Mouse (Mus musculus): ENCODE measurements at regions not wholly inside any gene's neighbourhood (a gene's known extent, or its start where the extent isn't known, plus 50 kb on each side); places are given as distances from the start of the nearest gene placed in this dataset.

DNA sequence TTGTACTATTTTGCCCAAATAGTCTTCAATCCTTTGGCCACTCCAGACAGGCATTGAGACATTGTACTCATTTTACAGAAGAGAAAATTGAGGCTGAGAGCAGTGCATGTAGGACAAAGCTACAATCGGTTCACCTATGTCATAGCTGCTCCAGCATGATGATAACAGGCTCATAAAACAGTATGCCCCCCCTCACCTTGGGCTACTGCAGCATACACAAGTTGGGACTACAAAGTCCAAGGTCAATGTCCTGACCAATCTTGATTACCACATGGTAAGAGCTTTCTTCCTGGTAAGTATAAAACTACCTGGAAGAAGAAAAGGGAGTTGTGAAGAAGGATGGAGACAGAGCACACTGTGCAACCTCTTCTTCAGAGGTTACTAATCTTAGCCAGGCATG lies 416.4 kb downstream of the Efnb2 start:
- no peak for TF ChIP-seq CTCF (IDR thresholded peaks at IDR 0.05; ENCODE audit: borderline replicate concordance, extremely low read depth, insufficient read depth, insufficient read length)
- TF ChIP-seq POLR2A (IDR thresholded peaks at IDR 0.05; ENCODE audit: borderline replicate concordance, extremely low read depth, insufficient read depth, insufficient read length, poor library complexity, severe bottlenecking): no peak
